Mouse (Mus musculus) cerebral cortex, adult 2 months (tissue): Measurements from ENCODE around the gene Gorasp2.

Experiments used
- WGBS: fragments of 180-500 bp; shearing (Covaris S2); methylation state at CpG from one replicate; pipeline ENCODE4 v1.1.7; 2018; 5-methylcytosine and 5-hydroxymethylcytosine counted together

Gene Gorasp2

DNA sequence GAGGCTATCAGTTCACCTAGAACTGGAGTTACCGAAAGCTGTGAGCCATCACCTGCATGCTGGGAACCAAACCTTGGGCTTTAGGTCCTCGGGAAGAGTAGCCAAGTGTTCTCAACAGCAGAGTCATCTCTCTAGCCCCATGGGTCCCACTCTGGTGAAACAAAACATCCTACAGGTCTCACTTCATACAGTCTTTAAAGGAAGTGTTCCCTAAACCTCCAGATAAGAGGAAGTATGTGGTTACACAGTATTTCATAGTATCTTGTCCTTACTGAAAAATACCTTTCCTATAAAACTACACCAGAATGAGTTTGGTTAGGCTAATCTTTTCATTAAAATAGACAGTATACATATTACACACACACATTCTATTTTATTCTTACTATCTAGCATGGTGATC is 81.2 kb downstream of the Gorasp2 start:
- WGBS, result 75% methylated on average over 2 of the region's 2 CpGs

- WGBS, result 96% methylated on average over 2 of the region's 2 CpGs
Observed at GRCm38 (mm10) chr2:70751655-70752054, 90.3 kb downstream of the Gorasp2 start.

GRCm38 (mm10) chr2:70752149-70752548 is 90.8 kb downstream of the Gorasp2 start:
- WGBS, result 58% methylated on average over 5 of the region's 5 CpGs
